Mouse (Mus musculus): Measurements from ENCODE around the gene Plxna4. TPM values are rescaled to one million over a fixed set of nuclear protein-coding genes. Genes with fewer than 3 reads are reported as not detected.
A peak's percentile ranks its signal among the peaks of the same experiment; 100 is the strongest.

Gene Plxna4
- total RNA-seq, 2 experiments from 2014 or later = 2.1 to 2.6 TPM

GRCm38 (mm10) chr6:32479193-32479758 is 108.7 kb downstream of the Plxna4 start:
- peak; percentile 79 for DNase-seq (ENCODE audit: low spot score)

GRCm38 (mm10) chr6:32475958-32476357 is 112.0 kb downstream of the Plxna4 start:
- DNase-seq (ENCODE audit: low spot score) = no peak

GRCm38 (mm10) chr6:32472062-32472461 is 115.9 kb downstream of the Plxna4 start:
- no peak for DNase-seq (ENCODE audit: low spot score)

GRCm38 (mm10) chr6:32471639-32472038 is 116.4 kb downstream of the Plxna4 start:
- DNase-seq (ENCODE audit: low spot score) = no peak

GRCm38 (mm10) chr6:32469196-32469595 is 118.8 kb downstream of the Plxna4 start:
- no peak for DNase-seq (ENCODE audit: low spot score)

- DNase-seq (ENCODE audit: low spot score) = no peak
Measured at GRCm38 (mm10) chr6:32465129-32465528, 122.9 kb downstream of the Plxna4 start.

GRCm38 (mm10) chr6:32464637-32465036 is 123.4 kb downstream of the Plxna4 start:
- DNase-seq (ENCODE audit: low spot score) = no peak

- DNase-seq (ENCODE audit: low spot score) = no peak
Measured at GRCm38 (mm10) chr6:32464046-32464445, 123.9 kb downstream of the Plxna4 start.

GRCm38 (mm10) chr6:32460400-32460799 is 127.6 kb downstream of the Plxna4 start:
- no peak for DNase-seq (ENCODE audit: low spot score)

- DNase-seq (ENCODE audit: low spot score) = no peak
Measured at GRCm38 (mm10) chr6:32456641-32457040, 131.4 kb downstream of the Plxna4 start.

GRCm38 (mm10) chr6:32451851-32452250 is 136.1 kb downstream of the Plxna4 start:
- no peak for DNase-seq (ENCODE audit: low spot score)

- no peak for DNase-seq (ENCODE audit: low spot score)
Measured at GRCm38 (mm10) chr6:32449237-32449963, 138.6 kb downstream of the Plxna4 start.

- no peak for DNase-seq (ENCODE audit: low spot score)
Measured at GRCm38 (mm10) chr6:32448787-32449186, 139.2 kb downstream of the Plxna4 start.

GRCm38 (mm10) chr6:32446276-32446675 is 141.7 kb downstream of the Plxna4 start:
- DNase-seq (ENCODE audit: low spot score) = no peak

- DNase-seq (ENCODE audit: low spot score) = no peak
Measured at GRCm38 (mm10) chr6:32445246-32445645, 142.7 kb downstream of the Plxna4 start.

- no peak for DNase-seq (ENCODE audit: low spot score)
Measured at GRCm38 (mm10) chr6:32444393-32444792, 143.6 kb downstream of the Plxna4 start.

GRCm38 (mm10) chr6:32443679-32444078 is 144.3 kb downstream of the Plxna4 start:
- no peak for DNase-seq (ENCODE audit: low spot score)

- no peak for DNase-seq (ENCODE audit: low spot score)
Measured at GRCm38 (mm10) chr6:32439434-32439833, 148.6 kb downstream of the Plxna4 start.

GRCm38 (mm10) chr6:32437219-32437618 is 150.8 kb downstream of the Plxna4 start:
- no peak for DNase-seq (ENCODE audit: low spot score)

GRCm38 (mm10) chr6:32423124-32423523 is 164.9 kb downstream of the Plxna4 start:
- no peak for DNase-seq (ENCODE audit: low spot score)

- no peak for DNase-seq (ENCODE audit: low spot score)
Measured at GRCm38 (mm10) chr6:32420610-32421009, 167.4 kb downstream of the Plxna4 start.

- DNase-seq (ENCODE audit: low spot score) = no peak
Measured at GRCm38 (mm10) chr6:32417351-32417750, 170.6 kb downstream of the Plxna4 start.

GRCm38 (mm10) chr6:32411325-32411724 is 176.7 kb downstream of the Plxna4 start:
- no peak for DNase-seq (ENCODE audit: low spot score)
